Mouse (Mus musculus) kidney, adult 2 months (tissue): ENCODE data around the gene Ccnt1.
A peak's percentile ranks its signal among the peaks of the same experiment; 100 is the strongest.

Experiments
- CTCF ChIP-seq: fragments of 200-500 bp; conservative IDR thresholded peaks from 2 replicates; pipeline ENCODE4 v1.5.1; 2011; ENCODE audit warnings: low read depth, mild to moderate bottlenecking, control low read depth, low read length, moderate library complexity, mixed read lengths; ENCODE audit not compliant: insufficient read depth, insufficient read length
- POLR2A ChIP-seq: fragments of 200-500 bp; IDR thresholded peaks from one replicate; pipeline ENCODE4 v1.6.1; 2011; ENCODE audit warnings: low read depth, low read length, control low read depth

GRCm38 (mm10) chr15:98617176-98617537, 46.4 kb upstream of the Ccnt1 start:
- TF ChIP-seq CTCF = peak; percentile 82
- no peak for TF ChIP-seq POLR2A
